Mouse (Mus musculus) spleen, embryonic (tissue): ENCODE data around the gene Lrrc73.

Source experiments
- CTCF ChIA-PET: fragments of 350-600 bp; sonication (Branson Sonifier 250); formaldehyde crosslinking; loops from one replicate; lab custom pipeline; 2022; lab: Charles Lee

Gene Lrrc73

GRCm38 (mm10) chr17:46259675-46260074 is 6.3 kb downstream of the Lrrc73 start:
- CTCF ChIA-PET, result no interaction called here

GRCm38 (mm10) chr17:46262201-46262694 is 8.9 kb downstream of the Lrrc73 start:
- CTCF ChIA-PET, result no interaction called here

DNA sequence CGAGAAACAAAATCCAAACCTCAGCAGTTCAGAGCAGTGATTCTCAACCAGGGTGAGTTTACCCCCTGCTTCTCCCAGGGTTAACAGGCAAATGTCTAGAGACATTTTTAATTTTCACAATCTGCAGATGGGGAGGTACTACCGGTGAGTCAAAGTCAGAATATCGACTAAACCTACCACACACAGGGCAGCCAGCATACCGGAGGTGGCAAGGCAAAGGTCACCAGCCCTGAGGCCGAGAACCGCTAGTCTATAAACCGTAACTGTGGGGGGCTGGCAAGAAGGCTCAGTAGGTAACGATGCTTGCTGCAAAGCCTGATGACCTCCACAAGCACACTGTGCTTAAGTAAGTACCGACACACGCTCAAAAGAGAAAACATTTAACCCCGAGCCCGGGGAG is 12.2 kb downstream of the Lrrc73 start:
- CTCF ChIA-PET, result interaction anchor here (0.7 to 0.8 kb wide), 2 partner anchors 13 to 588 kb away, joined by 3 read pairs; no protein-coding TSS in a partner anchor

DNA sequence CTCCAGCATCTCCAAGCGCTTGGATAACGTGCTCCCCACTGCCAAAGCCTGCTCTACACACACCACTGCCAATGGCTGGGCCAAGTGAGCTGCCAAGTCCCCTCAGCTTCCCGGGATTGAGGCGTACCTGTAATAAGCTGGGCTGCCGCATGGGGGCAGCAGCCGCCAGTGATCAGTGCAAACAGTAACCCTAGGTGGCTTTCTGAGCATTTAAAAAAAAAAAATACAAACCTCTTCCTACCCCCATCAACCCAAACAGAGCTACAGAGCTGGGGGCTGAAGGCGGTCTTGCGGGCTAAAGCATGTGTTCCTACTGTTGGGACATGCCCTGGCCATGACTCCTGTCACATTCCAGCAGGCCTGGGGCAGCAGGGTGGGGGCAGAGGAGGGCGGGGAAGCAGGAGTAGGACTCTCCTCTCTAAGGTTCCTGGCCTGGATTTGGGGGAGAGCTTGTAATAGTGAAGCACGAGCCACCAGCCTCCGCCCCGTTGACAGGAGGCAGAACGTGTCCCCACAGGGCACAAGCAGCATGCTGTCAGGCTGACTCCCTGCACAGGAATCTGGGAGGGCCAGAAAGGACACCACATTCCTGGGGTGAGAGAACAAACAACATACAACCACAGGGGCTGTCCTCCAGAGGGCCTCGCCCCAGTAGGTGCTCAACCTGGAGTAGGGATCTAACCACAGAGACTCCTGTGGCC is 12.7 kb downstream of the Lrrc73 start:
- CTCF ChIA-PET, result interaction anchor here (0.7 to 0.8 kb wide), 2 partner anchors 14 to 588 kb away, joined by 3 read pairs; no protein-coding TSS in a partner anchor

- CTCF ChIA-PET, result no interaction called here
Observed at GRCm38 (mm10) chr17:46266986-46267385, 13.7 kb downstream of the Lrrc73 start.

DNA sequence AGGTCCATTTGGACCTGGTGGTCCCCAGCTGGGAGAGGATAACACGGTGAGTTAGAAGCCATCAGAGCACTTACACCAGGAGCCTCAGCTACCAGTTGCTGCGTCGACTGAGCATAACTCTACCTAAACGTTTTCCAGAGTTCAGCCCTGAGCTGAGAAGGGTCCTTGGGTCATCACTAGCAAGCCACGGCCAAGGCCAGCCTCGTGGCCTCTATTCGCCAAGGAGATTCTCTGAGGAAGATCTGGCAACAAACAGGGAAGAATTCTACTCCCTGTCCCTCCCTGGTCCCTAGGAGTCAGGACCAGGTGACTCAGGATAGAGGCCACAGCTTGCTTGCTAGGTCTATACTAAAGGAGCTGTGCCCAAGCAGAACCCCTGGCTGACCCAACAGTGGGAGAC is 14.2 kb downstream of the Lrrc73 start:
- CTCF ChIA-PET, result no interaction called here

GRCm38 (mm10) chr17:46268026-46268720 is 14.8 kb downstream of the Lrrc73 start:
- CTCF ChIA-PET, result no interaction called here

DNA sequence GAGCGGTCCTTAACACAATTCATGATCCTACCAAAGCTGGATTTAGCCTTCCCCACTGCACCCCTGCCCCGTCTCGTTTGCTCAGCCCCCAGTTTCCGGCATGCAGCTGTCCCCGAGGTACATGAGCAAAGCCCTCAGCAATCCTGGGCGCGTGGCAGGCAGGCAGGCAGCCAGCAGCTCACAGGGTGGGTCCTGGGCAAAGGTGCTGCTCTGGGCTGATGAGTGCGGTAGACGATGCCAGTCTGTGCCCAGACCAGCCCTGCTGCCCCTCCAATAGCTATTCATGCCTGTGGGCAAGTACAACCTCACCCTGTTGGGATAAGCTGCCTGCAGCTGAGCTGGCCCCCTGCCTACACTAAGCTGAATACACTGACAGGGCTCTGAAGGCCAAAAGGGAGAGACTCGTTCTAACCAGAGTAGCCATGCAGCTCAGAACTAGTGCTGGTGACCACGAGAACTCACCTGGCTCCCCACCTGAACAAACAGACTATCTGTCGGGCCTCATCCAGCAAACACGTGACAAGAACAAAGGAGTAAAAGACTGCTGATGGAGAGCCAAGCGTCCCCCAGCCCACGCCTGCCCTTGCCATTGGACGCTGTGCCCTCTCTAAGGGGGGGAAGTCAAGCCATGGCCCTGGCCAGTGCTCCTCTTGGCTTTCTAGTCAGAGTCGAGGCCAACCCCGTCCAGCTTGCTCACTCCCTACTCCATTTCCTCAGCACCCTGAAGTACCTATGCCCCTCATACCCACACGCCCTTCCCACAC is 16.6 kb downstream of the Lrrc73 start:
- CTCF ChIA-PET, result no interaction called here

DNA sequence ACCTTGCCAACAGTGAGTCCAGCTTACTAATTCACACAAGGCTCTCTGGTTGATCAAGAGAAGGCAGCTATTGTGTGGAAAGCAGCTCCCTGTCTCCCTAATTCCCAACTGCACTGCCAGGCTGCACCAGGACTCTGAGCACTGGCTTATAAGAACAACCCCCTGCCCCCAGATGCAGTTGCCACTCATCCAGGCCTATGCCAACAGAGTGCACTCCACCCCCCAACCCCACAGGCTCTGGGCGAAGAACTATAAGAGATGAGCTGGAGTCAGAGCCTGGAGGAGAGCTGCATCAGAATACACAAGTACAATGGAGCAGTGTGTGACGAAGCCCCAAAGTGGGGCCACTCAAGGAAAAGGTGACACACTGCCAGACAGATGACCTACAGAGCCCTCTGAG is 18.7 kb downstream of the Lrrc73 start:
- CTCF ChIA-PET, result no interaction called here

DNA sequence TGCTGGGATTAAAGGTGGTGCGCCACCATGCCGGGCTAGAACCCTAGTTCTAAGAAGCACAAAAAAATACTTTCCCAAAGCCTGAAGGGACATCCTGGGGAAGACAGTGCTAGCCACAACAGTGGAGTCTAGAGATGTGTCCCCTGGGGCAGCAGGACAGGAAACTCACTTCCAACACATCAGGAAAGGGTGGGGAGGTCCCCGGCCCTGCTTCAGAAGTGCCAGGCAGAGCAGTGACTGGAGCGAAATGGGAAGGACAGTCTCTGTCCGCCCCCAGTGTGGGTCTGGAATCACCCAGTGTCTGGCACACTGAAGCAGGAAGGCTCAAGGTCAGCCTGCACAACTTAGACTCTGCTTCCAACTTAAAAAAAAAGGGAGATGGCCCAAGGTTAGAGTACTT is 19.3 kb downstream of the Lrrc73 start:
- CTCF ChIA-PET, result no interaction called here

GRCm38 (mm10) chr17:46273803-46274236 is 20.5 kb downstream of the Lrrc73 start:
- CTCF ChIA-PET, result no interaction called here

GRCm38 (mm10) chr17:46274465-46274864 is 21.1 kb downstream of the Lrrc73 start:
- CTCF ChIA-PET, result no interaction called here

DNA sequence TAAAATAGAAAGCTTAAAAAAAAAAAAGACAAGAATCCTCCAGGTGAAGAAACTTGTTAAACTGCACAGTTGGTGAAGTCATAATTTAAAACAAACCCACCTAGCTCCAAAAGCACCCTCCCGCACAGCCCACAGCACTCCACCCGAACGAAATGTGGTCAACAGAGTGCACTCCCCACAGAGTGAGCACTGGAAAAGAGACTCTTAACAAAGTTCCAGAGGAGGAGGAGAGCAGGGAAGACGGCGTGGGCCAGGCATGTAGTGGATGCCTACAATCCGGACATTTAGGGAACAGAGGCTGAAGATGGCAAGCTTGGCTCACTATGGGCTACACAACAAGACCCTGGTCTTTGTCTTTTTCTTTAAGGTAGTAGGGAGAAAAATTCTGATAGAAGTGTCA is 21.7 kb downstream of the Lrrc73 start:
- CTCF ChIA-PET, result no interaction called here

DNA sequence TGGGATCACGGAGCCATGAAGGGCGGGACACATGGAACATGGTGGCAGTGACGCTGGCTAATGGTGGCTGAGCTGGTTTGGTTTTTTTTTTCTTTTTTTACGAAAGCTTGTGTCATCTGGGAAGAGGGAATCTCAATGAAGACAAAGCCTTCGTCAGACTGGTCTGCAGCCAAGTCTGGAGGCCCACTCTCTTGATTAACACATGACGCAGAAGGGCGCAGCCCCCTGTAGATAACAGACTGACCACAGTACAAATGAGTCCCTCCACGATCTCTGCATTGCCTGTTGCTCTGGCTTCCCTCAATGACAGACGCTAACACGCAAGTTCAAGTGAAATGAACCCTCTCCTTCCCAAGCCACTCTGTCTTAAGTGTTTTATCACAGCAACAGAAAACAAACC is 22.2 kb downstream of the Lrrc73 start:
- CTCF ChIA-PET, result no interaction called here

DNA sequence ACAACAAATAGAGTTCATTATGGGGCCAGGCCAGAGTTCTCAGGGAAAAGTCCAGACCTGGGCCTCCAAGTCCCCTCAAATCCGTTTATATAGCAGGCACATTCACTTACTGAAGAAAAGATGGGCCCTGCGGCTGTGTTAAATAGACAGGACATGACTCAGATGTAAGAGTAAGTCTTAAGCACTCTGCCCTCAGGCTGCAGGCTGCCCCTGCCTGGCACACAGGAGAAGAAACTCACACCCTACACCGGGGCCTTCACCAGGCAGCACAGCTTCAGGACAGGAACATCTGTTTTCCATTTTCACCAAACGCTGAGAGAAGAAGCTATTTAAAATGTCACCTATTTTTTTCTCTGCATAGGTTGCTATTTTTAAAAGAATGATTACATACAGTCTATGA is 24.3 kb downstream of the Lrrc73 start:
- CTCF ChIA-PET, result no interaction called here

DNA sequence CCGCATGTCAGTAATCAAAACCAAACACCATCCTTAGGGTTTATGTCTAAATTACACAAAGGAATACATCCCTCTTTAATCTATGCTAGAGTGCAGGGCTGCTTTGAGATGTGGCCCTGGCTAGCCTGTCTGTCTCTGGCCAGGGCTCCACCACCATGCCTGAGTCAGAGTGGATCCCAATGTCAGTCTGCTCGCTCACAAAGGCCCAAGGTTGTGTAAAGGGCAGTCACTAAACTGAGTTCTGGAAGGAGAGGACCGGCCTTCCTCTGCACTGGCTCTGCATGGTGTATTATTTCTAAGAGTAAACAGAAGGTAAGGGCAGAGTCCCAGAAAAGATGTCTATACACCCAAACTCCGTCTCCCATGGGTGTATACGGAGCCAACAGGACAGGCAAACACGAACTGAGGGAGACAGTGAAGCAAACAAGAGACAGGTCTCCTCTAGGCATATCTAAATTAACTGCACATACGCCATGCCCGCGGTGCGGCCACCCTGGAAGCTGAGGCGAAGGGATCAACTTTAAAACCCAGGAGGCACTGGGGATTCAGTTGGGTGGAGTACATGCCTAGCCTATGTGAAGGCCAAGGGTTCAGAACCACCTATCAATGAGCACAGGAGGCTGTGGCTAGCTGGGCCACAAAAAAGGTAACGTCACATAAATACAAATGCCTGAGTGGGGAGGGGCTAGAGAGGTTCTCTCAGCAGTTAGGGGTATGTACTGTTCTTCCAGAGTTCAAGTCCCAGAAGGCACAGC is 24.9 kb downstream of the Lrrc73 start:
- CTCF ChIA-PET, result no interaction called here

- CTCF ChIA-PET, result interaction anchor here (0.6 kb wide), 2 partner anchors 97 to 153 kb away, joined by 3 to 7 read pairs; no protein-coding TSS in a partner anchor
Observed at GRCm38 (mm10) chr17:46282483-46283123, 29.3 kb downstream of the Lrrc73 start, which contains the start of gene Tjap1. Tjap1 (minus strand) TSS chr17:46283026.

DNA sequence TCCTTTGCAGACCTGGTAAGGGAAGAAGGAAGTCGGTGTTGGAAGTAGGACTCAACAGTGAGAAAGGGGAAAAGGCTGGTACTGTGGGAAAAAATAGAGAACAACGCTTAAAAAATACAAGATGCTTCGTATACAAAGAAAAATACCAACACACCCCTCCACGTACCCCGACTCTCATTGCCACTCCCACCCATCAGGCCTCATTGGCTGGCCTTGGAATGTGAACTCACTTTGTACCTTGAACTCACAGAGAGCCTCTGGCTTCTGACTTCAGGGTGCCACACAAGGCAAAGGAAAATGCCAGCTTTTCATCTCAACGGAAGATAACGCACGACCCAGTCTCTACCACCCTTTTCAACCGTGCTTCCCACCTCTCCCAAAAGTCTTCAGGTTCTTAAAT is 29.8 kb downstream of the Lrrc73 start:
- CTCF ChIA-PET, result interaction anchor here (0.6 kb wide), 1 partner anchor 97 kb away, joined by 7 read pairs; no protein-coding TSS in a partner anchor

GRCm38 (mm10) chr17:46283911-46284310 is 30.6 kb downstream of the Lrrc73 start:
- CTCF ChIA-PET, result interaction anchor here (1.0 kb wide), 1 partner anchor 911 kb away, joined by 3 read pairs; no protein-coding TSS in a partner anchor

GRCm38 (mm10) chr17:46284653-46285052 is 31.3 kb downstream of the Lrrc73 start:
- CTCF ChIA-PET, result interaction anchor here (1.0 kb wide), 1 partner anchor 912 kb away, joined by 3 read pairs; no protein-coding TSS in a partner anchor
